Mouse (Mus musculus): ENCODE measurements around the gene Ccdc173. TPM values are rescaled to one million over a fixed set of nuclear protein-coding genes. Genes with fewer than 3 reads are reported as not detected.

The Ccdc173 gene
- total RNA-seq, 2 experiments from 2014 or later = 2.4 to 3.1 TPM

DNA sequence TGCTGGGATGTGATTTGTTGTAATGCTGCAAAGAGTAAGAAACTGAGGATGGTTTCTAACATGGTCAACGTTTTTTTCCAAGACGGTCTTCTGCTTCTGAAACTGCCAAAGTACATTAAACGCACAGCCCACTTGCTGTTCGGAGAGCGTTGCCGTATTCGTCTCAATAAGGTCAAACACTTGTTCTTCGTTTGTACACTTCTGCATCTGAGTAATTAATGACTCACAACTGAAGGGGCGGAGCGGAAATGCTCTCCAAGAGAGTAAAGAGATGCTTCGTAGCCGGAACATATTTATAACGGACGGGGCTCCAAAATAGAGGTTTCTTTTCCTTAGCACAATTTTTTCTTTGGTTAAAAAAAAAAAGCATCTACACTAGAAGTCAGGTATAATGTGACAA is 77.2 kb downstream of the Ccdc173 start:
- DNase-seq (ENCODE audit: low spot score in 2 of 2) = peak in 1 of 2 experiments; percentile 19
- intact Hi-C loops (cut with DNase I) = no loop called here

Other genes starting within 250 kb of the Ccdc173 start
- gene Lrp2, start 203.5 kb downstream of the Ccdc173 start, total RNA-seq (2021) = under 1 TPM in 1 of 2 experiments, not detected in 1; 0.09 TPM
- gene Bbs5, start 142.4 kb downstream of the Ccdc173 start, total RNA-seq (2021) = 10 to 100 TPM; 21.1 to 29.8 TPM
- gene Klhl41, start 119.5 kb downstream of the Ccdc173 start, total RNA-seq (2021) = under 1 TPM; 0.69 to 0.86 TPM
- 10 to 100 TPM; 14.9 to 15.5 TPM for gene Fastkd1, start 76.1 kb downstream of the Ccdc173 start, total RNA-seq (2021)
- gene Ppig, start 67.0 kb downstream of the Ccdc173 start, total RNA-seq (2021) = 10 to 100 TPM; 51.2 to 67.6 TPM
- 10 to 100 TPM; 20.3 to 24.5 TPM for gene Phospho2, start within 50 bp of the Ccdc173 start, total RNA-seq (2021)
- 10 to 100 TPM; 54.4 to 57.9 TPM for gene Klhl23, start 32.4 kb upstream of the Ccdc173 start, total RNA-seq (2021)
- gene Ssb, start 72.0 kb upstream of the Ccdc173 start, total RNA-seq (2021) = 100 to 1,000 TPM; 111 to 126 TPM
- gene Mettl5, start 96.0 kb upstream of the Ccdc173 start, total RNA-seq (2021) = 10 to 100 TPM; 11.4 to 12.8 TPM
- 100 to 1,000 TPM; 132 to 159 TPM for gene Ubr3, start 107.7 kb upstream of the Ccdc173 start, total RNA-seq (2021)
- gene Myo3b, start 249.6 kb upstream of the Ccdc173 start, total RNA-seq (2021) = under 1 TPM; 0.72 to 0.91 TPM

Measured in left cerebral cortex, postnatal 36 days (tissue).